Mouse (Mus musculus) cerebellum, adult 8-10 months (tissue): ENCODE data around the gene Hectd1.

Experiments used
- DNase-seq: peaks from one replicate; pipeline ENCODE4 v3.0.0; 2022

Hectd1 gene

DNA sequence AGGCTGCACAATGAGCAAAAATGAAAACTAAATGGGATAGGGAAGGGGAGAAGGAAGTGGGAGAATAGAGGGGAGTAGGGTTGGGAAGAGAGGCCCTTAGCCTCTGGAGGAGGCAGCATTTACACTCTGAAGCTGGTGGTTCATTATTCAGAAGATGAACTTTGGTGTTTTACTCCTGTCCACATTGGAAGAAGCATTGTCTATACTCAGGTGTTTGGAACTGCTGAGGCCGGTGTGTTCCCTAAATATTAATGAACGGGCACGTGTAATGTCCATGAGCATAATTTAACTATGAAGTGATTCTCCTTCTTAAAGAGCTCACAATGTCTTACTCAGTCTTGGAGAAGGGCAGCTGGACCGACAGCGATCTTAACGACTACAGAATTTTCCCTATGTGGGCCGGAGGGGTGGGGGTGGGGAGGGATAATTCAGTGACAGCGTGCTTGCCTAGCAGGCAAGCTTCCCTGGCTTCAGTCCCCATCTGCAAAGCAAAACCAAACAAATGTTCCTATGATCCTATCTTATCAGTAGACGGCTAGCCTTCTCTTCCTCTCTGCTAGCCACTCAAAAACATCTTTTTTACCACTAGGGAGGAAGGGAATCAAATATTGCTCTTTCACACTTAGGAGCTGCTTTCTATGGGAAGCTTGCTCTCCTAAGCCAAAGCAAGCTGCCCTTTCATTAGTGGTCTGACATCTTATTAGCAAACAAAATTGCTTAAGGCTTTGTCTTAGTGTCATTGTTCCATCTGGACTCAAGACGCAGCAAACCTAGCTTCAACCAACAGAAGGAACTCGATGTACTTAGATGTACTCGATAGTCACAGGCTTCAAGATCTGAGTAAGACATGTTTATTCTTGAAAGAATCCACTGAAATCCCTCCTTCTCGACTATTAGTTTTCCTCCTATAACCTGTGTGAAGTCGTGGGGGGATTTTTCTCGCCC is 14.5 kb upstream of the Hectd1 start:
- DNase-seq: no peak

DNA sequence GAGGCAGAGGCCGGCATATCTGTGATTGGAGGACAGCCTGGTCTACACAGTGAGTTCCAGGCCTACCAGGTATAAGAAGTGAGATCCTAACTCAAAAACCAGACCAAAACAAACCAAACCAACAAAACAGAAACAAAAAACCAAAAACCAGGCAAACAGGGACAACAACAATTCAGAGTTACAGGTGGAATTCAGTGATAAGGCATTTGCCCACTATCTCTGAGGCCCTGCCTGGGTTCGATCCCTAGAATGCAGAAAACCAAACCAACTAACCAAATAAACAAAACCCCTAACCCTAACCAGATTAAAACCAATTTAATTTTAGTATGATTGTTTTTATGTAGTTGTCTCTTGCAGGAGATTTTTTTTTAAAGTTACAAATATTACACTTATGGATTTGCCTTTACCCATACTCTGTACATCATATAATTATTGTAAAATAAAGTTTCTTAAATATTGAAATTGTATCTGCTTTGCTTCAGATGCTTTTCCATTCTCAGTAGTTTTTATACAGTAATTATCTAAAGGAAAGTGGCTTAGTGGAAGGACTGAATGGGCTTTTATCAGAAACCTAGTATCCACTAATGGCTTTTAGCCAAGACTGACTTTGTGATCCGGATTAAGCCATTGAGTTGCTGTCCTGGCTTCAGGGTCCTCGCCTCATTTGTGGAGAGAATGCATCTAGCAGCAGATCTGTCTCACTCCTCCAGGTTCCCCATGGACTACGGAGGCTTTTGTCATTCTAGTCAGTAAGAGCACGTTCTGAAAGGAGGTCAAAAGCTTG is 12.9 kb upstream of the Hectd1 start:
- no peak for DNase-seq

DNA sequence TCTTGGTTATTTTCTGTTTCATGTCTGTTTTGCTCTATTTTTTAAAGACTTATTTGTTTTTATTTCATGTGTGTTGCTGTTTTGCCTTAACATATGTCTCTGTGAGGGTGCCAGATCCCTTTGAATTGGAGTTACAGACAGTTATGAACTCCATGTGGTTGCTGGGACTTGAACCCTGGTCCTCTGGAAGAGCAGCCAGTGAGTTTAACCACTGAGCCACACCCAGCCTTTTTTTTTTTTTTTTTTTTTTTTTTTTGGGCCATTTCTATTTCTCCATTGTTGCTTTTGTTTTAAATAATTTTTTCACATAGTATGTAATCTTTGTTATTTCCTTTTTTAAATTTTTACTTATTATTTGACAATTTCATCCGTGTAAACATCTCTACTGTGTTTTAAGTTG is 10.5 kb upstream of the Hectd1 start:
- no peak for DNase-seq

GRCm38 (mm10) chr12:51835219-51835618 is 5.9 kb upstream of the Hectd1 start:
- no peak for DNase-seq

- DNase-seq: no peak
These were observed 2.6 kb upstream of the Hectd1 start for GRCm38 (mm10) chr12:51831931-51832330.

- no peak for DNase-seq
These were observed 2.0 kb upstream of the Hectd1 start for GRCm38 (mm10) chr12:51831296-51831695.

DNA sequence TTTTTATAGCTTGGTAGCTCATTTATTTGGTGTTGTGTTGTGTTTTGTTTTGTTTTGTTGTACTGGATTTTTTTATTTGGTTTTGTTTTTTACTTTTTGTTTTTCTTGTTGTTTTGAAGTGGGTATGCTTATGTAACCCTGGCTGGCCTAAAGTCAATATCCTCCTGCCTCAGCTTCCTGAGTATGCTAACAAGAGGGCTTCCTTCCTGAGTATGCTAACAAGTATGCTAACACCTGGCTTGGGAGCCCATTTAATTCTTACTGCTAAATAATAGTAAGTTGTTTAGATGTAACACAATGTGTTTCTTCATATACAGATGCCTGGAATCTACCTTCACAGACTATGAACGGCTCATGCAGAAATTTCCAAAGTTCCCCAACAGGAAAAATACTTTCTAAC is 1.3 kb upstream of the Hectd1 start:
- DNase-seq: no peak

- DNase-seq: no peak
These were observed 704 bp upstream of the Hectd1 start for GRCm38 (mm10) chr12:51830077-51830402.

DNA sequence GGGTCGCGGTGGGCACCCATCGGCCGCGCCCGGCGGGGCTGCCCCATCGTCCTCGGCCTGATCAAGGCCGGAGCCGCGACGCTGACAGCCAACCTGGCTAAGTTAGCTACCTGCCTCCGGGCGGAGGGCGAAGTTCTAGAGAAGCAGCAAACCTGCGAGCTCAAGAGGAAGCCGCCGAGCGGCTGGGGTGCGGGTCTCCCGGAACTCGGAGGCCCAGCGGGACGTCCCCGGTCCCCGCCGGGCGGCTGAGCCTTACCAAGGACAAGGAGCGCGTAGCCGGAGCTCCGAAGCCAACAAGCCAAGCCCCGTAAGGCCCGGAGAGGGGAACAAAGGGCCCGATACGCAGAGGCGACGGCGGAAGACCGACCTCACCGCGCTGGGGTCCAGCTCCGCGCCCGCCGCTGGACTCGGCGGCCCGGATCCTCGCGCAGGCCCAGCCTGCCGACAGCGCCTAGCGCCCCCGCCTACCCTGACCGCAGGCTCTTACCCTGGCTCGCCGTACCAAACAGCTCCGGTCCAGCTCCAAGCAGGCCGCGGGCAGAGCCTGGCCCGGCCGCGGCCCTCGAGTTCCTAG is 533 bp downstream of the Hectd1 start:
- no peak for DNase-seq

DNA sequence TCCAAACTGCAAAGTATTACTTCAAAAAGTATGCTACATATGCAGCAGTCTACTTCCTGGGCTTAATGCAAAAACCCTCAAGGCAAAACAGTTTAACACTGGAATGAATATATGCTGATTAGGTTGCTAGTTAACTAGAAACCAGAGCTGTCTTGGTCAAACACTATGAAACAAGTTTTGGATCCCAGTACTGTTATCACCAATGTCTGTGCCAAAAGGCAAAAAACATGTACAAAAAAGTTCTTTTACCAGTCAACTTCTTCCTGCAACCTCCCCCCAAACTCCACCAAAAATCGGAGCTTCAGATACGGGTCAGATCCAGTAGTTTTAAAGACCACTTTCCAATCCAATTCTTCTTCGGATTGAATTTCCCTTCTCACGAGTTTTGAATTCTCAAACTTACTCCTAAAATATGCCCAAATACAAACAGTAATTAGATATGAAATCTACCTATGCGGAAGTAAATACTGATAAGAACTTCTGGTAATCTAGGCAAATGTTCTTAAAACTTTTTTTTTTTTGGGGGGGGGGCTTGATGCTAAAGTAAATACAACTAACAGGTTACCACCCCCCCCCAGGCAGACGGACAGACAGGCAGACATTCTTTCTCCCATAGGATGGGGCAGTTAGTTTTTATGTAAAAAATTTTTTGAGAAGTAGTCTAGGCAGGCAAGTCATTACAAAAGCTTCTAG is 1.2 kb downstream of the Hectd1 start:
- no peak for DNase-seq

DNA sequence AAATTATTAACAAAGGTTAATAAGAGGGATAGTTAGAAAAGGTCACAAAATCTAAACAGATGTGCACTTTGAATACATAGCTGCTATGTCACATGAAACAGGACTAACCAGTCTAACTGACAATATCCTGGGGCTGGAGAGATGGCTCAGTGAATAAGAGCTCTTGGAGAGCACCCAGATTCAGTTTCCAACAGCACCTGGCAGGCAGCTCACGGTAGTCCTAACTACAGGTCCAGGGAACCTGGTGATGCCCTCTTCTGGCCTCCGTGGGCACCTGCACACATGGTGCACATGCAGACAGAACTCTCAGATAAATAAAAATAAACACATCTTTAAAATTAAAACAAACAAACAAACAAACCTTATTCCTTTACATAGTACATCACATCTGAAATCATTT is 4.0 kb downstream of the Hectd1 start:
- no peak for DNase-seq

DNA sequence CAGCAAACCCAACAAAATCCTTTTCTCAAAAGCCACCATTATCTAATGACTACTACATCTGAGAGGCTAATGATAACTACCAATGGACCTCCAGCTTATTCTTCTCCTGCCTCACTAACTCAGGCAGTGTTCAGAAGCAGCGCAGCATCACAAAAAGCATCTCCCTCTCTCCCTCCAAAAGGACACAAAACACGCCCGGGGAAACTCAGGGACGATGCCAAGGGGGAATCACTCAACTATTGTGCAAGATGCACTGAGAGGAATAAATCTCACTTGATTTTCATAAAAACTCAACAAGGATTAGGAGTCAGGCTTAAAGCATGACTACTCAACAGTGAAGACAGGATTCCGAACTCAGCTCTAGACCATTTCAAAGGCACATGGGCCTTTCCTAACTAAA is 6.0 kb downstream of the Hectd1 start:
- DNase-seq: no peak

- DNase-seq: no peak
These were observed 6.5 kb downstream of the Hectd1 start for GRCm38 (mm10) chr12:51822861-51823260.

GRCm38 (mm10) chr12:51822236-51822635 is 7.1 kb downstream of the Hectd1 start:
- no peak for DNase-seq

GRCm38 (mm10) chr12:51821256-51821655 is 8.1 kb downstream of the Hectd1 start:
- no peak for DNase-seq

GRCm38 (mm10) chr12:51819951-51820498 is 9.3 kb downstream of the Hectd1 start:
- DNase-seq: no peak

GRCm38 (mm10) chr12:51817815-51818613 is 11.3 kb downstream of the Hectd1 start:
- no peak for DNase-seq

- no peak for DNase-seq
These were observed 17.8 kb downstream of the Hectd1 start for GRCm38 (mm10) chr12:51811388-51812140.

- DNase-seq: no peak
These were observed 18.8 kb downstream of the Hectd1 start for GRCm38 (mm10) chr12:51810564-51810963.

GRCm38 (mm10) chr12:51784842-51785241 is 44.5 kb downstream of the Hectd1 start:
- DNase-seq: no peak

- no peak for DNase-seq
These were observed 60.6 kb downstream of the Hectd1 start for GRCm38 (mm10) chr12:51768702-51769101.
